Mouse (Mus musculus) common myeloid progenitor, adult 5-6 weeks (primary cell): Measurements from ENCODE around the gene Rab5if. TPM values are rescaled to one million over a fixed set of nuclear protein-coding genes. Genes with fewer than 3 reads are reported as not detected.
"Not testable (repeated sequence)": the region's sequence is repeated elsewhere in the genome, so short reads cannot be mapped to it uniquely, and the experiment has no call there.

Experiments used
- ATAC-seq: replicated peaks from 2 replicates; pipeline ENCODE4 v1.8.0; 2016; ENCODE audit warnings: low read depth, mild to moderate bottlenecking, moderate TSS enrichment, inconsistent platforms; ENCODE audit not compliant: poor library complexity, severe bottlenecking
- total RNA-seq: library from RNA; stranded (forward); fragments of 200-1000, 187-1606 nt; gene quantifications from 2 replicates; pipeline ENCODE4 v1.2.3, GENCODE M21; 2017

Gene Rab5if
- total RNA-seq = 128 and 156 TPM in 2 replicates

GRCm38 (mm10) chr2:156862772-156863486, at the start of gene Rab5if:
TSS of gene Rab5if (plus strand) at chr2:156863128.
- ATAC-seq = peak; percentile 93

- peak; percentile 22; the same call in 1 of the 2 replicates for ATAC-seq
Measured at GRCm38 (mm10) chr2:156814344-156814801, 48.6 kb upstream of the Rab5if start.

GRCm38 (mm10) chr2:156814893-156815292, 48.0 kb upstream of the Rab5if start:
- no peak for ATAC-seq

GRCm38 (mm10) chr2:156815412-156815811, 47.5 kb upstream of the Rab5if start:
- no peak for ATAC-seq

- no peak for ATAC-seq
Measured at GRCm38 (mm10) chr2:156816116-156816515, 46.8 kb upstream of the Rab5if start.

- not testable (repeated sequence) for ATAC-seq
Measured at GRCm38 (mm10) chr2:156825128-156825527, 37.8 kb upstream of the Rab5if start.

GRCm38 (mm10) chr2:156834336-156834735, 28.6 kb upstream of the Rab5if start:
- no peak for ATAC-seq

GRCm38 (mm10) chr2:156838839-156839238, 24.1 kb upstream of the Rab5if start:
- no peak for ATAC-seq

GRCm38 (mm10) chr2:156839319-156840191, 23.4 kb upstream of the Rab5if start, which contains the start of gene Tgif2:
TSS of gene Tgif2 (plus strand) at chr2:156840007.
- ATAC-seq = peak; percentile 74

GRCm38 (mm10) chr2:156840301-156841027, 22.5 kb upstream of the Rab5if start:
- ATAC-seq = 0 out of 2 replicates have a peak, but pooled peaks have one; percentile 9

- peak; percentile 34 for ATAC-seq
Measured at GRCm38 (mm10) chr2:156841028-156841840, 21.7 kb upstream of the Rab5if start.

- peak; percentile 19 for ATAC-seq
Measured at GRCm38 (mm10) chr2:156841841-156842706, 20.9 kb upstream of the Rab5if start.

GRCm38 (mm10) chr2:156842711-156843110, 20.2 kb upstream of the Rab5if start:
- no peak for ATAC-seq

GRCm38 (mm10) chr2:156843331-156843730, 19.6 kb upstream of the Rab5if start:
- no peak for ATAC-seq

- no peak for ATAC-seq
Measured at GRCm38 (mm10) chr2:156844715-156845114, 18.2 kb upstream of the Rab5if start.

- no peak for ATAC-seq
Measured at GRCm38 (mm10) chr2:156847653-156848052, 15.3 kb upstream of the Rab5if start.

- no peak for ATAC-seq
Measured at GRCm38 (mm10) chr2:156848526-156849182, 14.3 kb upstream of the Rab5if start.

GRCm38 (mm10) chr2:156850505-156850904, 12.4 kb upstream of the Rab5if start:
- ATAC-seq = no peak
